Mouse (Mus musculus) spleen, postnatal 14 days (tissue): ENCODE measurements around the gene Sox5.

Source experiments
- DNase-seq, 2 experiments: peaks; one replicate each; pipeline ENCODE4 v3.0.0; 2021 to 2022; ENCODE audit warnings: low spot score in 2 of 2

Gene Sox5

DNA sequence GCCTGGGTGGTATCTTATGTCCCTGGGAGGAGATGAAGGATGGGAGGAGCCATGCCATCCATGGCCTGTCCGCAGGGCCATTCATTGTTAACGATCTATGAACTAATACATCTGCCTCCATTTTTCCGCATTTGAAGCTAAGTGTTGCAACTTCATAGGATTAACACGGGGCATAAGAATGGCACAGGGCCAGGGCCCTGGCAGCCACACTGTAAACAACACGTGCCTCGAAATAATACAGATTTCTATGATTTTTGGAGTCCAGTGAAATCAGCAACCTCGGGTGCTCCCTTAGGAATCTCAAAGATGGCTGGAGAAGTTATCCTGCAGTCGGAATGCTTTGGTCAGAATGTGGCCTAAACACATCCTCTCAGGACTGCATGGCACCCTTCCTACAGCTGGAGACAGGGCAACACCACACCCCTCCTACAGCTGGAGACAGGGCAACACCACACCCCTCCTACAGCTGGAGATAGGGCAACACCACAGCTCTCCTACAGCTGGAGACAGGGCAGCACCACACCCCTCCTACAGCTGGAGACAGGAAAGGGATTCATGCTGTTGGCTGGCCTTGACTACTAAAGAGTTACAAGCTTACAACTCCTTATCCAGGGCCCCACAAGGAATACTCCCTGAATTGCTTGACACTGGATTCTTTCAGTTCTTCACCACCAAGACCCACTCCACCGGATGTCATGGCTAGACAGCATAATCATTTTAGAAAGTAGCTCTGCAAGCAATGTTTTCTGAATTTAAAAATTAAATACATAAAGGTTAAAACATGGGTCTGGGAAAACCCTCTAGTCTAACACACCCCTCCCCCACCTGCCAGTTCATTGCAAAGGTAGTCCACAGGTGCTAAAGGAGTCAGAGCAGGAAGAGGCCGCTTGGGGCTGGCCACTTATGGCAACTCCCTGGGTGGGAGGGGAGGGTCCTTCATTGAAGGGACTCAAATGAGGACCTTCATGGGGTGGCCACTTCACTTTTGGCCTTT is 122.4 kb downstream of the Sox5 start:
- DNase-seq: no peak

DNA sequence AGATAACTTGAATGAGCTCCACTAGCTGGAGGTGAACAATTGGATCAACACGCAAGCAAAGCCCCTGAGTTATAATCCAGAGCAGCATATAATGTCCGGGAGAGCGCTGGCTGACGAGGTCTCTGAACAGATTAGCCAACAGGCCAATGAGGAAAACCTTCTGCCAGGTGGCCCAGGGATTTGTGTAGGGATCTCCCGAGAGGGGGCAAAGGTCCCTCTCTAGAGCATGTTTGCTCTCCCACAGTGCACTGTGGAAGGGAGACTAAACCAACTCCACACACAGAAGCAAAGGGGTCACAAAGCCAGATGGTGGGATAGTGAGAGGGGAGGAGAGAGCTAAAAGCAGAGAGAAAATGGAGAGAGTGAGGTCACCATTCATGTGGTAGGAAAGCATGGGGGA is 128.9 kb downstream of the Sox5 start:
- no peak for DNase-seq

DNA sequence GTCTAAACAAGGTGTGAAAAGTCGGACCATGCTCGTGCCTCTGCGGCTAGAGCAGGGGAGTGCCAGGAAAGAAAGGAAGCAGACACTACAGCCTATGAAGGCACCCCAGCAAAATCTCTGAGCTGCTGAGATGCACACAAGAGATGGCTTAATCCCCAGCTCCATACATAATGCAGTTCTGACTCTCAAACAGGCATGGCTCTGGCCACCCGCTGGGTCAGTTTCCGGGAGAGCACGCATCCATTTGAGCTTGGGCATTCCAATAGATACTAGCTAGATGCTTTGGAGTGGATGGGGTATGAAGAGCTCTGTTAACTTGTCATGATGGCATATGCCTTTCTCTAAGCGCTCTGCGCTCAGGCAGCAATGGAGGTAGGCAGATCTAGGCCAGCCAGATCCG is 132.9 kb downstream of the Sox5 start:
- no peak for DNase-seq

DNA sequence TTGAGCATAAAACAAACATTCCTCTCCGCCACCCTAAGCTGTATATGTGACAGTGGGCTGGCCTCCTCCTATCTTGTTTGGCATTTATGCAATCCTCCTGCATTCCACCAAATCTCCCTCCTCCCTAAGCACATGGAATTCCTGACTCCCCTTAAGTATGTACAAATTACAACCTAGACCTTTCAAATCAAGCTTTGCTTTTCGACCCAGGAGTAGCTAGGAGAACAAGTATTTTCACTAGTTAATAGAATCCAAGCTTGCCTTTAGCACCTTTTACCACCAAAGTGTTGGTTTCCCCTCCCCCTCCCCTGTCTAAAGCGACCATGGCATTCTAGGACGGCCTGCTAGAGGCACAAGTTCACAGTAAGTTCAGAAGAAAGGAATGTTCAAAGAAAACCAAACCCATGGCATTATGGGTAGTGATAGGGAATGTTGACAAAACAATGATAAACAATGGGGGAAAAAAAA is 133.6 kb downstream of the Sox5 start:
- DNase-seq: no peak

DNA sequence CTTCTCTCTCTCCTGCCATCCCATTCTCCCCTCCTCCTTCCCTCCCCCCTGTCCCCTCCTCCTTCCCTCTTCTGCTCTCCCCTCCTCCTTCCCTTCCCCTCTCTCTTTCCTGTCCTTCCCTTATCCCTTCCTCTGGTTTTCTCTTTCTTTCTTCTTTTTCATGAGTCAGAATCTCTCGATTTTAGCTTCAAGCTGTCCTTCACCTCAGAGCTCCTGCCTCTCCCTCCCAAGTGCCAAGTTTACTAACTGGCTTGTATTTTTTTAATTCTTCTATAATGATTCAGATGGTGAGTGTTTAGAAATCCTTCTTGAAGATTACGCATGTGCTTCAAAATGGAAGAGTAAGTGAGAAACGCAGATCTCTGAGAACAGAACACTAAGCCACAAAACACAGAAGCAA is 135.4 kb downstream of the Sox5 start:
- no peak for DNase-seq

DNA sequence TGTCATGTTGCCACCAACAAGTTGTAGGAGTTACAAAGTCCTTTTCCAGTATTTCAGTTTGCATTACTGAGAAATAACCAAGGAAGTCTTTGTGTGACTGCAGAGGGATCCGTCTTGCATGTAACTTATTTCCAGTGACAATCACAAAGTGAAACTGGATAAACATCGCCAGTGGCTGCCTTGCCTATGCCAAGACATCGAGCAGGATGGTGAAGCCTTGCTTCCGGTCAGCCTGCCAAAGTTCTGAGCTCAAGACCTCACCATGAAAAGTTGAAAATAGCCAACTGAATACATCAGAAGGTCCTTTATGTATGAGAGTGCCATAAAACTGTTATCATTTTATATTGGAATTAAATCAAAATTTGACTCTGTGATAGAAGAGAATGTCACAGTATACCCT is 136.0 kb downstream of the Sox5 start:
- no peak for DNase-seq

DNA sequence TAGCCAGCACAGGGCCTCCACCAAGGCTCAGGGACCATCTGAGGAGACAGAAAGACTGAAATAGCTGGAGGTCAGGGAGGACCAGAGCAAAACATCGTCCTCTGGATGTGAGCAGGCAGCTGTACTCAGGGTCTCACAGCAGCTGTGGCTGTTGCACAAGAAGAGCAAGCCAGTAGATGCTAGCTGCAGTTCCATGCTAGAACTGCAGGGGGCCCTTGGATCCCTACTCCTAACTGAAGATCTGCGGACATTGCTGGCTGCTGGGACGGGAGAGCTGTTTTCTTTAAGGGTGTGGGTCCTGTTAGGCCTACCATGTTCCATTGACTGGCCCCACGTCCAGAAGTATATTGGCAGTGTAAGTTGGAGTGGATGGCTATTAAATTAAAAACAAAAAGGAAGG is 137.1 kb downstream of the Sox5 start:
- peak; percentile 13 to 41 for DNase-seq

DNA sequence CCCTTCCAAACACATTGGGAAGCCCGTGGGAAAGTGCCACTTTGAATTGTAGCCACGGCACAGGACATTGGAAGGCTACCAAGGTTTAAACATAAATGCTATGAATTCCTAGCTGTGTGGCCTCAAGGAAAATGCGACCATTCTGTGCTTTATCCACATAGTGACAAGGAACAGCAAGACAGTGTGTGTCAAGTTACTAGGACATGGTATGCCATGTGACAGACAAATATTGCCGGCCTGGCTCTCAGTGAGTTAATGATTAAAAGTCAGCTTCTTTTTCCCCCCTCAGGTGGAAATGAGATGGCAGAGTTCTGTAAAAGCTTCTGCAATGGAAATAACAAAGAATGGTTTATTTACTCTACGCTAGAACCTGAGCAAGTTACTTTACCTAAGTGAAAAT is 138.2 kb downstream of the Sox5 start:
- DNase-seq: no peak

DNA sequence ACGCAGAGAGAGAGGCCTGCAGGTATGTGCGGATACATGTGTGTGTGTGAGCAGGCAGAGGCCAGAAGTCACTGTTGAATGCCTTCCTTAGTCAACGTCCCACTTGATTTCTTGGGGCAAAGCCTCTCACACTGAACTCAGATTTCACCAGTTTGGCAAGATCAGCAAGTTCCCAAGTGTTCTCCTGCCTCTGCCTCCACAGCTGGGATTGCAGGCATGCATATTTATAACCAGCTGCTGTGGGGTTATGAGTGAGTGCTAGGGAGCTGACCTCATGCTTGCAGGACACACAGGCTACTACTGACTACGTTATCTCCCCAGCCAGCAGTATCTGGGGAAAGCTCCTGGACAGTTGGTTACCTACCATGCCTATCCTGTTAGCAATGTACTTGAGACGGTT is 139.9 kb downstream of the Sox5 start:
- DNase-seq: no peak

DNA sequence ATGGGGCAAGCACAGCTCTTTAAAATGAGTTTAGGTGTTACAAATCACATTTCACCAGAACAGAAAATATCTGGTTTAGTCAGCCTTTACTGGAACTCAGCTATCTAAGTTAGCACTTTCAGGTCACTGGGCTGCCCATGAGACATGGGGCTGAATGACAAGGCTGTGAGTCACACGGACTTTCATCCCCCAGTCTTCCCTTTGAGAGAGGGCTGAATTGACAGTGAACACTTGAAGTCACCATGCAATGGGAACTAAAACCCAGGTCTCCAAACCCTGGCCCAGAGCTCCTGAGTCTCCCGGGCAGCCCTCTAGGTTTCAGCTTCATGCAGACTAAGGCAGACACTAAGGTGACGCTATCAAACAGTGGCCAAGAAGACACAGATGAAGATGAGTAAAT is 141.2 kb downstream of the Sox5 start:
- no peak for DNase-seq

DNA sequence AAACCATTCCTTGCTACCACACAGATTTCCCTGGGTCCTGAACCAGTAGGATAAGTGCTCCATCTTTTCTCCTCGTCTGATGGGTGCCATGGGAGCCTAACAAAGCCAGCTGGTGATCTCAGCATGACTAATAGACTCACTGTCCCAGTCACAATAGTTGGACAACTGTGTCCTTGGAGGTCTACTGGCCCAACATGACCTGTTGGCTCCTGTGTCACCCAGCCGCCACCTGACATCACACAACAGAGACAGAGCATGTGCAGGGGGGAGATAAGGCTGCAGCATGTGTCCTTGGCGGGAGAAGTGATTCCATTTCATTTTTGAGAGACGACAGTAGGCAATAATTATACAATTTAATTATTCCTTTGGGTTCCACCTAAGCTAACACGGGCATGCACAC is 143.2 kb downstream of the Sox5 start:
- no peak for DNase-seq

DNA sequence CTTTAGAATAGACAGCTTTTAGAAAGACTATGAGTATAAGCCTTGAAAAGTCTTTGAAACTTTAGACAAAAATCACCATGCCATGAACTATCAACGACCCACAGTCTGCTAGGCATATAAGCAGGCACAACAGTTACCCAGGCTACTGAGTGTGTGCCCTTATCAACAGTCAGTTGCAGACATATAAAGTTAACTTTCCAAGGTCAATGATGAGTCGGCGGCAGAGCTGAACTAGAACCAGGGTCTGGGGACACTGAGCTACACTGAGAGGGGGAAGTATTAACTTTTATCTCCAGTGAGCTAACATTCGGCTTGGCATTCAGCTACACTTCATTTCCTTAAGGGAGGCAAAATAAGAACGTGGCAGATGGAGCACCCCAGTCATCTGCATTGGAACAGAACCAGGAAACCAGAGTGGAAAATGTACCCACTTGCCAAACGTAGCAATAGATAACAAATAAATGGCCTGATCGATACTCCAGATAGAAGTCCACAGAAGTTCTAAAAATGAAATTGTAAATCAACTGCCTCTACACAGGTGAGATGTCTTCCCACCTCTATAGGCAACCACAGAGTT is 154.2 kb downstream of the Sox5 start:
- no peak for DNase-seq

DNA sequence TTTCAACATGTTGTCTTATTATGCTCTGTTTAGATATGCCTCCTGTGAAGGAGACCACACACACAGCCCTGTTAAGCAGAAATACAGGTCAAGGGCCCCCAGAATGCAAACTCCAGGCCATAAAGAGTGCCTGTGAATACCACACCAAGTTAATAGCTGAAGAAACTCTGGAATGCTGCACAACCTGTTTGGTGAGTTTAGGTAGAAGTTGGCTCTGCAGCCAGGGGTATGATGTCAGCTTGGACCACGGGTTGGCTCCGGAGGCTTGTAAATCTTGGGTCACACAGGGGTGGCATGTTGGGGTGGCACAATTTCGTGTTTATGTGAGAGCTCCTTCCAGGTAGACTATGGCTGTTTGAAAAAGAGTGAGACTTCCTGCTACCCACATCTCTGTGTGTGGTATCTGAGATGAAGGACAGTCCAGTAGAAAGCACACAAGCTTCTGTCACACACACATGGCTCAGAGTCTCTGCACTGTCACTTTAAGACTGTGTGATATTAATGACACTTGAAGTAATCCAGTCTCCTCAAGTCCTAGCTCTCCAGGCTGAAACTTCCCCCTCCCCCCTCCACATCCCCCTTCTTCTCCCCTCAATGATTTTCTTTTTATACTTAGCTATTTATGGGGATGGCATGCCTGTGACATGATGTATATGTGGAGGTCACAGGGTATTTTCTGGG is 160.5 kb downstream of the Sox5 start:
- DNase-seq: no peak

DNA sequence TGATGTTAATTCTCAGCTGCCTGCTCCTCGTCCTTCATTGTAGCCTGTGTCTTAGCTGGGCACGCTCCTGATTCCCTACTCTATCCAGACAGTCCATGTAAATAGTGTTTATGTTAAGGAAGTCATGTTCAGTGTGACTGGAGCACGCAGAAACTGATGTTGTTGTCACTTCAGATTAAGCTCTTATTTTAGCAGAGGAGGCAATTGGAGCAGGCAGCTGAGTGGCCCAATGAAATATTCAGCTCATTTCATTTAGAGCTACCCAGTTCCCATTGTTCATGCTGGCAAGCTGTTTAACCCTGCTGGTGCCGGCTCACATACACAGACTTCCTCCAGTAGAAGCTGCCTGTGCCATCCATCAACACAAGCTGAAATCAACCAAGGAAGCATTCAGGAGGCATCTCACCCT is 170.4 kb downstream of the Sox5 start:
- DNase-seq: no peak

DNA sequence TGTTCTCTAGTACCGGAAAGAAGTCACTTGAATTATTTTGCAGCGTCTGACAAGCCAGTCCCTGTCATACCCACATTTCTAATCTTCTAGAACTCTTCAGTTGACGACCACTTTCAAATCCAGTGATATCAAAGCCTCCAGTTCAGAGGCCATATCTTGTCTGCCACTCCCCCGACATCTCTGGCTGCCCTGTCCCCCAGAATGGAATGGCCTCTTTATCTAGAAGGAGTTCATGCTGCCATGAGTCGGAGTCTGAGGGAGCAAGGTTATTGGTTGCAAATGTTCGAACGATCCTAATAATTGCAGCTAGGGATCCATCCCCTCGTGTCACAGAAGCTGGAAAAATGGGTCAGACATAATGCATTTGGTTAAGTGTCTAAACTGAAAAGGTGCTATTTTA is 170.9 kb downstream of the Sox5 start:
- DNase-seq: no peak

DNA sequence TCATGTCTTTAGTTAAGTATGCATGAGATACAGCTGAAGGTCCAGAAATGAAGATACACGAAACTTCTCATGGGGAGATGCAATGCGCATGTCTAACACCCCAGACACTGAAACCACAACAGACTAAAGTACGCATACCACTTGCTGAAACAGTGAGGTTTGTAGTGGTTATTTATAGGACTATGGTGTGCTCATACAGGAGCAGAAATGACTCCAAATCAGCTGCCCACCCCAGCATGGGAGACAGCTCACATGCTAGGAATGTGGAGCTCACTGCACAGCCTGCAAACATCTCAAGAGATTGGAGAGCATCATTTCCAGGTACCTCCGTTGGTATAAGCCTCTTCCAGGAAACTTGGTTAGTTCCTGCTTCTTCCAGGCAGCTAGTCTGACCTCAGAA is 178.9 kb downstream of the Sox5 start:
- DNase-seq: no peak

DNA sequence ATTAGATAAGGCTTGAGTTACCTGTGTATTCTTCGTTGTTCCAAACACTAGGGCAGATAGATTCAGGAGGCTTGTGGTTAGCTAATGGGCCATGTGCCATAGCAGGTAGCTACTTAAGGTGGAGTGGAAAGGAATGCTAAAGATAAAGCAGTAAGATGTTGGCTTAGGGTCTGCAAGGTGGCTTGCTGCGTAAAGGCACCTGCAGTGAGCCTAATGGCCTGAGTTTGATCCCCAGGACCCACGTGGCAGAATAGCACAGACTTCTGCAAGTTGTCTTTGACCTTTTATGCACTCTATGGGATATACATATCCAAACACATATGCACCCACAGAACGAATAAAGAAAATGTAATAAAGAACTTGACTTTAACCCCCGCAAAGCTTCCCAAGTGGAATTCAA is 181.4 kb downstream of the Sox5 start:
- DNase-seq: no peak

DNA sequence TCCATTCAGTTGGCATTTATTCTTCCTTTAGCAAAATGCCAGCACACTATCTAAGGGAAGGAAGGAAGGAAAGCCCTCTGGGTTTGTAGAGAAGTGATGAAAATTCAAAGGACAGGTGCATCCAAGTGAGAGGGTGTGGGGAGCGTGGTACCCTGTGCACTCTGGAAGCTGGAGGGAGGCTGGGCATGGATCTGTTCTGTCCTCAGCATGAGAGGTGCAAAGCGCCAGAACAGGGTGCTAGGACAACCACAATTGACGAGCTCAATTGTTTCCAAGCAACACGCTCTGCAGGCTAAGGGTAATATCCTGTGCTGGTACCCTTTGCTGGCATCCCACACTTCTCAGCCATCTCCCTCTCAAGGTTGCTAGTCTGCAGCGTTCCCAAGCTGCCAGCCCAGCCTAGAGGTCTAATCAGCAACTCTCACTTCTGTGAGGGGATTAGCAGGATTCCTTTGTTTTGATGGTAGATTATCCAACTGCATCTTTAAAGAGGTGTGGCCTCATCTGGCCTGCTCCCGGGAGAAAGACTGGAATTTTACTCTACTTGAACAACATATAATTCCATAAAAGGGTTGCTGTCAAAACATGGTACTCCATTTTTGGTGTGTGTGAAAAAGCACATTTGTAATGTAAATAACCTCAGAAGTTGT is 183.3 kb downstream of the Sox5 start:
- no peak for DNase-seq

DNA sequence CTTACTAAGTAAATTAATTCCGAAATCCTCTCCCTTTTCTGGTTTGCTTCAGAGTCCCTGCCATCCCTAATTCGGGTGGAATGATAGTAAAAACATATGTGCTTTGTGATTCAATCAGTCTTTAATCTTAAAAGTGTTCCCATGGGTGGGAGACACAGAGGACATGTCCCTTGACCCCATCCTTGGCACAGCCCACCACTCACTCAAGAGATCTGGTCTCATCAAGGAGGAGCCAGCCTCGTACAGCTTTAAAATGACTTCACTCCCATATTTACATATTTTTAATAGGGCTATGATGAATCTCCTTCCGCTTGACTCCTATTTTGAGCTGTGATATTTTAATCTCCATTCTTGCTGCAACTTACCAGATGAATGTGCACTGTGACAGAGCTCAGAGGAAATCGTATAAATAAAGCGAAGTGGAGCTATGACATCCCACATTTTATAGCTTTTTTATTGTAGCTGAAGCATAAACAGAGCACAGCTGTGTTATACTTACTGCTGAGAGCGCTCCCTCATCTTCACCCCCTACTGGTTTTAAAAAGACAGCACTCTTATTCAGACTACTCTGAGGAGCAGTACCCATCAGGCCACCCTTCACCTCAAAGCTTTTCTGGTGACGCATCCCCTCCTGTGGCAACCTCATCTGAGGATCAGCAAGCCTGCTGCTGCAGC is 185.1 kb downstream of the Sox5 start:
- no peak for DNase-seq

DNA sequence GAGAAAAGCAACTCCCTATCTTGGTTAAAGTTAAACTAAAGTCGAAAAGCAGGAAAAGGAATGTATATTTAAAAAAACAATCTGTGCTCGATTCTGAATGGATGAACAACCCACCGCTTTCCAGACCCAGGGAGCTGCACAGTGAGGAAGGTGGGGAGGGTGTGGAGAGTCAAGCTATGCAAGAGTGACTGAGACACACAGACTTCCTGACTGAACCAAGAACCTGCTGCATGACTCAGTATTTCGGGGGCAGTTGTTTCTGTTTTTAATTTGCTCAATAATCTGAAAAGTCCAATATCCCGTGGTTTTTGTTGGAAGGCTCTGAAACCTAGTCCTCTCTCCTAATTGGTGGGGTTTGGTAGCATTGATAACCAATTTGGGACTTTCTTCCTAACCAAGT is 196.9 kb downstream of the Sox5 start:
- DNase-seq: no peak

DNA sequence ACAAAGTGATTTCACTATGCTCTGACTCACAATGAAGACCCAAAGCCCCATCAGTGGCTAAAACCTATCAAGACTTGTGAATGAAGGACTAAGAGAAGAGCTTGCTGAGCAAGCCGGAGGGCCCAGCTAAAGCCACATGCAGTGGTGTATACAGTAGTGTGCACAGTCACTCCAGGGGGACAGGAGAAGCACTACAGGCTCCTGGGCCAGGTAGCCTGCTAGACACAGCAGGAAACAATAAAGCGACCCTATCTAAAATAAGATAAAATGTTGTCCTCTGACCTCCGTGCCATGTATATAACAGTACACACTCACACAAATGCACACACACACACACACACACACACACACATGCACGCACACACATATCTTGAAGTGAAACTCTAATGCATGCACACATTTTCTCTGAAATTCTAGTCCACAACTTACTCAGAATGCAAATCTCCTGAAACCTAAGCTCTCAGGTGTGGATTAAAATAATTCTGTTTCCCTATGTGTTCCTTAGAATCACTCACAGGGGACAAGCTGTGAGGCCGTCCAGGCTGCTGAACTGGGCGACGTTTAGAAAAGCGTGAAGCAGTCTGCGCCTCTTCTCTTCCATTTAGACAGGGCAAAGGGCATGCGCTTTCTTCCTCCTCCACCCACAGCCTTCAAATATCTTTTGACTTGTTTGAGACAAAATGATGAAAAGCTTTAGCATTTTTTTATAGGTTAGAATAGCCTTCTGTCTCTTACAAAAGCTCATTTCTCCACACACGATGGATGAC is 197.5 kb downstream of the Sox5 start:
- no peak for DNase-seq
